7 mouse cellular contexts compared by ENCODE assay signal in the genomic region with DNA sequence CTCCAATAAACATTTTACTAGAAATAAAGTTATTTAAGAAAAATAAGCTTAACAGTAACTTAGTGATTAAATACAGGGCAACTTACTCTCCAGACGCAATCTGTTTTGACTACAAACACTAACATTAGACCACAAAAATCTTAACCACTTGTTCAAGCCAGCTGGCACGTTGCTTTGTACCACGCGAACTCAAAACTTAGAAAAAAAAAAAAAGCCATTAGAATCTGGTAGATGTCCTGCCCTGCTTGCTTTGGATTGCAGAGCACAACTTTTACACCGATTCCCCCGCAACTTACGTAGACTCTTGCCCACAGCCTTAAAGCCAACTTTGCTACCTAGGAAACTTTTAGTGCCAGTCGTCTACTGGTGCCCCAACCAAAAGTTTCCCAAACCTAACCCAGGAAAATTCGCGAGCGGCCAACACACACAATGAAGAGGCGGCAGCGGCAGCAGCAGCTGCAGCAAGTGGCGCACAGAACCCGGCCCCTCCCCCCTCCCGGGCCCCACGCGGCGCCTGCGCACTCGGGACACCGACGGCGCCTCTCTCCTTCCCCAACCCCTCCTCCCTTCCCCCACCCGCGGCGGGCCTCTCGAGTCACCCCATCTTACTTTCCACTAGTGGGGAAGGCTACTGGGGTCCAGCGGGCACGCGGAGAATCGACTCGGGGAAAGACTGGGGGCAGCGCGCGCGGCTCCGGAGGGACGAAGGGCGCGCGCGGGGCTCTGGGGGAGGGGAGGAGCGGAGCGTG. TPM values are rescaled to one million over a fixed set of nuclear protein-coding genes. Genes with fewer than 3 reads are reported as not detected.
DNase-seq lines count a peak whose midpoint lies in the region; ATAC-seq lines count a peak whose summit lies in the region.

No protein-coding gene starts in this region.

- peak overlapping the region; percentile 97 for H3K27ac ChIP-seq in embryonic facial prominence, embryonic 11.5 days (replicated peaks; ENCODE audit: low read depth, low read length)
- peak overlapping the region; percentile 99 for H3K27ac ChIP-seq in limb, embryonic 12.5 days
- H3K27ac ChIP-seq in midbrain, embryonic 14.5 days (replicated peaks; ENCODE audit: low read depth, low read length): peak overlapping the region; percentile 99

- H3K4me3 ChIP-seq in embryonic facial prominence, embryonic 11.5 days (ENCODE audit: low read depth, low read length): peak overlapping the region; percentile 87
- peak overlapping the region; percentile 93 for H3K4me3 ChIP-seq in limb, embryonic 12.5 days (replicated peaks)
- H3K4me3 ChIP-seq in midbrain, embryonic 14.5 days (replicated peaks; ENCODE audit: low read depth, low read length): peak overlapping the region; percentile 98

- ATAC-seq in embryonic facial prominence, embryonic 11.5 days (replicated peaks; ENCODE audit: insufficient number of reproducible peaks, low FRiP score, low TSS enrichment, low read depth): peak; percentile 4; the same call in 1 of the 2 replicates
- ATAC-seq in limb, embryonic 12.5 days (ENCODE audit: insufficient number of reproducible peaks, insufficient read depth, low FRiP score, low TSS enrichment, low read depth): 0 out of 2 replicates have a peak, but pooled peaks have one; percentile 0
- peak; percentile 47 for ATAC-seq in midbrain, embryonic 14.5 days (ENCODE audit: low FRiP score, low TSS enrichment)

- DNase-seq in adrenal gland, postnatal 25 days: peak; percentile 96
- peak; percentile 88 for DNase-seq in embryonic facial prominence, embryonic 11.5 days (ENCODE audit: low spot score)
- DNase-seq in heart, adult 18-20 months: peak; percentile 92 to 95
- DNase-seq in kidney, adult 8-10 months: peak; percentile 79 to 85
- peak; percentile 94 for DNase-seq in midbrain, embryonic 14.5 days
- peak; percentile 82 for DNase-seq in spleen, adult 12 weeks (ENCODE audit: low spot score)

- 1% methylated on average over 43 of the region's 45 CpGs for WGBS in embryonic facial prominence, embryonic 11.5 days
- 1% methylated on average over 45 of the region's 45 CpGs for WGBS in limb, embryonic 12.5 days
- WGBS in midbrain, embryonic 14.5 days: under 1% methylated on average over 29 of the region's 45 CpGs

- H3K4me2 ChIP-seq in embryonic facial prominence, embryonic 11.5 days (ENCODE audit: low read depth, low read length): peak overlapping the region; percentile 90
- H3K4me2 ChIP-seq in limb, embryonic 12.5 days: peak overlapping the region; percentile 97
- H3K4me2 ChIP-seq in midbrain, embryonic 14.5 days (ENCODE audit: low read length): peak overlapping the region; percentile 85

- no peaks in the 10 kb centered on the region for H3K27me3 ChIP-seq in embryonic facial prominence, embryonic 11.5 days (ENCODE audit: control insufficient read depth, insufficient read depth, low read length)
- no peaks in the 10 kb centered on the region for H3K27me3 ChIP-seq in limb, embryonic 12.5 days
- H3K27me3 ChIP-seq in midbrain, embryonic 14.5 days (ENCODE audit: control insufficient read depth, insufficient read depth, low read length): no peaks in the 10 kb centered on the region

- H3K36me3 ChIP-seq in embryonic facial prominence, embryonic 11.5 days (replicated peaks; ENCODE audit: control insufficient read depth, insufficient read depth, low read depth, low read length): no peaks in the 10 kb centered on the region; the same call in 1 of the 2 replicates
- peaks cover 49% of the 10 kb centered on the region for H3K36me3 ChIP-seq in limb, embryonic 12.5 days
- H3K36me3 ChIP-seq in midbrain, embryonic 14.5 days (ENCODE audit: control insufficient read depth, insufficient read depth, low read length): peaks cover 36% of the 10 kb centered on the region

- no peaks in the 10 kb centered on the region for H3K9me3 ChIP-seq in embryonic facial prominence, embryonic 11.5 days (replicated peaks; ENCODE audit: control insufficient read depth, low read length)
- H3K9me3 ChIP-seq in limb, embryonic 12.5 days: no peaks in the 10 kb centered on the region
- H3K9me3 ChIP-seq in midbrain, embryonic 14.5 days (ENCODE audit: control insufficient read depth, low read length): no peaks in the 10 kb centered on the region

- H3K9ac ChIP-seq in embryonic facial prominence, embryonic 11.5 days (replicated peaks; ENCODE audit: low read length): peak overlapping the region; percentile 99
- peak overlapping the region; percentile 99 for H3K9ac ChIP-seq in limb, embryonic 12.5 days (replicated peaks)
- H3K9ac ChIP-seq in midbrain, embryonic 14.5 days (replicated peaks; ENCODE audit: low read length): peak overlapping the region; percentile 100

- H3K4me1 ChIP-seq in embryonic facial prominence, embryonic 11.5 days (ENCODE audit: control insufficient read depth, insufficient read depth, low read length): no peaks in the 10 kb centered on the region
- H3K4me1 ChIP-seq in limb, embryonic 12.5 days (replicated peaks): peaks cover 30% of the 10 kb centered on the region
- H3K4me1 ChIP-seq in midbrain, embryonic 14.5 days (ENCODE audit: control insufficient read depth, insufficient read depth, low read length): peaks cover 36% of the 10 kb centered on the region

RNA-seq across cellular contexts. Expression of gene Hnrnpdl, which starts 1.3 kb away (rescaled TPM):
- total RNA-seq in adrenal gland, postnatal 25 days (2021): 139 and 144 TPM in 2 replicates
- 270 and 281 TPM in 2 replicates for polyA plus RNA-seq in embryonic facial prominence, embryonic 11.5 days (2014; fragmentation: Nextera tagmentation; extraction: Ambion mirVana)
- total RNA-seq in heart, adult 18-20 months (2021): 10 to 100 TPM; 57.6 to 65.2 TPM
- 257 and 266 TPM in 2 replicates for polyA plus RNA-seq in limb, embryonic 12.5 days (2016; fragmentation: Nextera tagmentation; extraction: Ambion mirVana)
- 268 and 279 TPM in 2 replicates for polyA plus RNA-seq in midbrain, embryonic 14.5 days (2014; fragmentation: Nextera tagmentation; extraction: Ambion mirVana)

RNA-seq across cellular contexts. Expression of gene Enoph1, which starts 1.6 kb away (rescaled TPM):
- total RNA-seq in adrenal gland, postnatal 25 days (2021): 37.6 and 38.3 TPM in 2 replicates
- 52.9 and 59.0 TPM in 2 replicates for polyA plus RNA-seq in embryonic facial prominence, embryonic 11.5 days (2014; fragmentation: Nextera tagmentation; extraction: Ambion mirVana)
- total RNA-seq in heart, adult 18-20 months (2021): 1 to 10 TPM; 7.1 to 8.3 TPM
- polyA plus RNA-seq in limb, embryonic 12.5 days (2016; fragmentation: Nextera tagmentation; extraction: Ambion mirVana): 48.2 and 52.1 TPM in 2 replicates
- polyA plus RNA-seq in midbrain, embryonic 14.5 days (2014; fragmentation: Nextera tagmentation; extraction: Ambion mirVana): 43.4 and 49.4 TPM in 2 replicates

RNA-seq across cellular contexts. Expression of gene 4930524J08Rik, which starts 59.3 kb away (rescaled TPM):
- total RNA-seq in adrenal gland, postnatal 25 days (2021): 1.7 and 3.5 TPM in 2 replicates
- 2.6 and 3.3 TPM in 2 replicates for polyA plus RNA-seq in embryonic facial prominence, embryonic 11.5 days (2014; fragmentation: Nextera tagmentation; extraction: Ambion mirVana)
- under 1 TPM; 0.47 to 0.87 TPM for total RNA-seq in heart, adult 18-20 months (2021)
- polyA plus RNA-seq in limb, embryonic 12.5 days (2016; fragmentation: Nextera tagmentation; extraction: Ambion mirVana): 1.7 and 2.2 TPM in 2 replicates
- 2.4 and 3.6 TPM in 2 replicates for polyA plus RNA-seq in midbrain, embryonic 14.5 days (2014; fragmentation: Nextera tagmentation; extraction: Ambion mirVana)

RNA-seq across cellular contexts. Expression of gene Hnrnpd, which starts 59.4 kb away (rescaled TPM):
- total RNA-seq in adrenal gland, postnatal 25 days (2021): 133 and 183 TPM in 2 replicates
- 293 and 315 TPM in 2 replicates for polyA plus RNA-seq in embryonic facial prominence, embryonic 11.5 days (2014; fragmentation: Nextera tagmentation; extraction: Ambion mirVana)
- 10 to 100 TPM; 86.2 to 86.6 TPM for total RNA-seq in heart, adult 18-20 months (2021)
- polyA plus RNA-seq in limb, embryonic 12.5 days (2016; fragmentation: Nextera tagmentation; extraction: Ambion mirVana): 469 and 520 TPM in 2 replicates
- 134 and 147 TPM in 2 replicates for polyA plus RNA-seq in midbrain, embryonic 14.5 days (2014; fragmentation: Nextera tagmentation; extraction: Ambion mirVana)

Comparison
In these comparisons a context has a peak if more than half of its experiments do, and no peak if none do; other contexts are left out.
1. Peak in every context shown above with its lines: DNase-seq, ATAC-seq, H3K4me3 ChIP-seq and H3K27ac ChIP-seq.